Mouse (Mus musculus): ENCODE measurements around the gene Rnf180.

GRCm38 (mm10) chr13:105227126-105227525, 67.5 kb downstream of the Rnf180 start:
- TF ChIP-seq CTCF (IDR thresholded peaks at IDR 0.05; ENCODE audit: extremely low read depth, insufficient read depth, insufficient read length, insufficient replicate concordance) (no peak), POLR2A (IDR thresholded peaks at IDR 0.05; ENCODE audit: low read depth, low read length) (no peak)

Measured in spleen, adult 2 months (tissue).